Mouse (Mus musculus): ENCODE measurements around the gene Myo18a.

GRCm38 (mm10) chr11:77738555-77738954 is 24.5 kb upstream of the Myo18a start:
- TF ChIP-seq CTCF (conservative IDR thresholded peaks at IDR 0.05; ENCODE audit: insufficient read depth, insufficient read length, low read depth, low read length), result no peak
- TF ChIP-seq POLR2A (IDR thresholded peaks at IDR 0.05; ENCODE audit: low read depth, low read length), result no peak

Data from kidney, adult 2 months (tissue).